Mouse (Mus musculus) intestine, embryonic 15.5 days (tissue): Measurements from ENCODE around the gene Prmt7. TPM values are rescaled to one million over a fixed set of nuclear protein-coding genes. Genes with fewer than 3 reads are reported as not detected.
A peak's percentile ranks its signal among the peaks of the same experiment; 100 is the strongest.
"Not testable (repeated sequence)": the region's sequence is repeated elsewhere in the genome, so short reads cannot be mapped to it uniquely, and the experiment has no call there.

Experiments
- ATAC-seq: fragments of 200-750 bp; cut with Nextera tagmentation; 2 replicates; pipeline ENCODE4 v1.8.0; 2017; ENCODE audit warnings: moderate TSS enrichment, moderate library complexity
- H3K27ac ChIP-seq: fragments of 300-500 bp; sonication (generic); 2 replicates; pipeline ENCODE4 v1.5.1; 2015; ENCODE audit warnings: mild to moderate bottlenecking, inconsistent platforms
- H3K27me3 ChIP-seq: fragments of 300-500 bp; sonication (generic); replicated peaks from 2 replicates; pipeline ENCODE4 v1.6.1; 2015; ENCODE audit warnings: inconsistent platforms
- H3K36me3 ChIP-seq: fragments of 300-500 bp; sonication (generic); 2 replicates; pipeline ENCODE4 v1.6.1; 2015; ENCODE audit warnings: inconsistent platforms
- H3K4me1 ChIP-seq: fragments of 300-500 bp; sonication (generic); replicated peaks from 2 replicates; pipeline ENCODE4 v1.6.1; 2015; ENCODE audit warnings: inconsistent platforms
- H3K4me2 ChIP-seq: fragments of 300-500 bp; sonication (generic); replicated peaks from 2 replicates; pipeline ENCODE4 v1.6.1; 2015; ENCODE audit warnings: mild to moderate bottlenecking, inconsistent platforms
- H3K4me3 ChIP-seq: fragments of 300-500 bp; sonication (generic); replicated peaks from 2 replicates; pipeline ENCODE4 v1.5.1; 2015; ENCODE audit warnings: inconsistent platforms
- H3K9ac ChIP-seq: fragments of 300-500 bp; sonication (generic); 2 replicates; pipeline ENCODE4 v1.6.1; 2015; ENCODE audit warnings: inconsistent platforms
- H3K9me3 ChIP-seq: fragments of 300-500 bp; sonication (generic); 2 replicates; pipeline ENCODE4 v1.6.1; 2016; ENCODE audit warnings: inconsistent platforms
- WGBS: fragments of 180-500 bp; shearing (Covaris S2); methylation state at CpG from one replicate; pipeline ENCODE4 v1.1.7; 2015; 5-methylcytosine and 5-hydroxymethylcytosine counted together
- polyA plus RNA-seq: library from polyadenylated mRNA; unstranded; fragments of >200 nt; fragmentation: Nextera tagmentation; extraction: Ambion mirVana; gene quantifications from 2 replicates; pipeline ENCODE4 v1.2.1, GENCODE M21; 2015

Gene Prmt7
- polyA plus RNA-seq, 1 experiment from 2014 or later: 47.3 TPM

GRCm38 (mm10) chr8:106186394-106186793 is 24.3 kb upstream of the Prmt7 start:
- Histone ChIP-seq H3K27ac (no peak overlapping the region), H3K4me2 (no peak overlapping the region)

DNA sequence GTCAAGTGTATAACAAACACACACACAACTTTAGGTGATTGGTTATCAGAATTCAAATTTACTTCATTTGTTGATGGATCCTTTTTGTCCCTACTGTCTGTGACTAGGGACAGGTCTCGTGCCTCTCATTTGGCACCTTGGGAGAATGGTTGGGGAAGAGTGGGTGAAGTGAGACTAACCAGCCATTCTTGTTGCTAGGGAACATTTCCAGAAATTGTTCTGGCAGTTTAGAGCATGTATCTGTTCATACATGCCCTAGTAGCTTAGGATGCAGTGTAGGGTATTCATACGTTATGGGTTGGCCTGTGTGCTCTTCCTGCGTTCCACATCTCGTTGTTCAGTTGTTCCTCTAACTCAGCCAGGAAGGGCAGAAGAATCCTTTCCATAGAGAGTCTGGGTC is 21.6 kb upstream of the Prmt7 start:
- no peaks in the 10 kb centered on the region for H3K4me1 ChIP-seq
- 96% methylated on average over 4 of the region's 4 CpGs for WGBS
- no peak overlapping the region for H3K4me2 ChIP-seq
- no peak for ATAC-seq
- no peaks in the 10 kb centered on the region for H3K27me3 ChIP-seq
- peaks cover 9% of the 10 kb centered on the region for H3K36me3 ChIP-seq
- no peak overlapping the region for H3K4me3 ChIP-seq
- no peaks in the 10 kb centered on the region for H3K9me3 ChIP-seq
- no peak overlapping the region for H3K9ac ChIP-seq
- H3K27ac ChIP-seq: no peak overlapping the region

More at GRCm38 (mm10) chr8:106186394-106186793, 24.3 kb upstream of the Prmt7 start:
- WGBS: 89% methylated on average over 3 of the region's 3 CpGs
- Histone ChIP-seq H3K9ac (no peak overlapping the region), H3K4me3 (no peak overlapping the region), H3K27me3 (no peaks in the 10 kb centered on the region), H3K4me1 (no peaks in the 10 kb centered on the region), H3K36me3 (peaks cover 2% of the 10 kb centered on the region; the same call in 1 of the 2 replicates), H3K9me3 (no peaks in the 10 kb centered on the region)
- no peak for ATAC-seq

GRCm38 (mm10) chr8:106191639-106192038 is 19.1 kb upstream of the Prmt7 start:
- Histone ChIP-seq H3K4me1 (no peaks in the 10 kb centered on the region), H3K36me3 (peaks cover 22% of the 10 kb centered on the region), H3K4me3 (no peak overlapping the region), H3K27me3 (no peaks in the 10 kb centered on the region), H3K27ac (no peak overlapping the region), H3K9ac (no peak overlapping the region), H3K4me2 (no peak overlapping the region), H3K9me3 (no peaks in the 10 kb centered on the region)
- WGBS: 59% methylated on average over 5 of the region's 5 CpGs
- ATAC-seq: peak; percentile 89

DNA sequence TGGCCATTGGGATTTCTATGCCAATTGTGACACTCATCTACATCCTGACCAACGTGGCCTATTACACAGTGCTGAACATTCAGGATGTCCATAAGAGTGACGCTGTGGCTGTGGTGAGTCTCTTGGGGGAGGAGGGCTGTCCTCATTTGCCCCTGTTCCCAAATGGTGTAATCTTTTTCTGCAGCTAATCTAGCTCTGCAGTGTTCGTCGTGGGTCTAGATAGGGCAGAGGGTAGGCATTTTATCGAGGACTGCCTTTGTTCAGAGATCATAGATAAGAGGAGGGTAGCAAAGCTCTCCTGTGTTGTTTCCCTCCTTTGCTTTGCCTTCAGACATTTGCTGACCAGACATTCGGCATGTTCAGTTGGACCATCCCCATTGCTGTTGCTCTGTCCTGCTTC is 17.6 kb upstream of the Prmt7 start:
- Histone ChIP-seq H3K27ac (no peak overlapping the region), H3K4me2 (no peak overlapping the region), H3K4me1 (no peaks in the 10 kb centered on the region), H3K27me3 (no peaks in the 10 kb centered on the region), H3K9ac (no peak overlapping the region), H3K9me3 (no peaks in the 10 kb centered on the region), H3K4me3 (no peak overlapping the region), H3K36me3 (peaks cover 23% of the 10 kb centered on the region)
- WGBS: 84% methylated on average over 6 of the region's 6 CpGs
- no peak for ATAC-seq

DNA sequence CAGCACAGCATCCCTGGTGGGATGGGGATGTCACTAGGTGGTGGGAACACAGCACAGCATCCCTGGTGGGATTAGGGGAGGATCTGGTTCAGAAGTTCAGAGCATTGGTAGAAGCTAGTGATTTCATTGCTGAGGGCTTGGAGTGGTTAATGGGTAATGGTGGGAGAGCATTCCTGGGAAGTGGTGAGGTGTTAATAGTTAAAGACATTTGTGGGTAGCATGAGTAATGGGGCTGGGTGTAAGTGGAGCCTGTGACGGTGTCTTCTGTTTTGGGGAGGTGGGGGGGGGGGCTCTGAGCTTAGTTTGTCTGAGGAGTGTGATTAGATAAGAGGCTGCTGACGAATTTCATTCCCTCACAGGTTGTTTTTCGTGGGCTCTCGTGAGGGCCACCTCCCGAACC is 16.7 kb upstream of the Prmt7 start:
- Histone ChIP-seq H3K27me3 (no peaks in the 10 kb centered on the region), H3K9ac (no peak overlapping the region), H3K4me3 (no peak overlapping the region), H3K27ac (no peak overlapping the region), H3K36me3 (peaks cover 28% of the 10 kb centered on the region), H3K9me3 (no peaks in the 10 kb centered on the region), H3K4me1 (no peaks in the 10 kb centered on the region), H3K4me2 (no peak overlapping the region)
- ATAC-seq: no peak
- WGBS: 79% methylated on average over 5 of the region's 5 CpGs

DNA sequence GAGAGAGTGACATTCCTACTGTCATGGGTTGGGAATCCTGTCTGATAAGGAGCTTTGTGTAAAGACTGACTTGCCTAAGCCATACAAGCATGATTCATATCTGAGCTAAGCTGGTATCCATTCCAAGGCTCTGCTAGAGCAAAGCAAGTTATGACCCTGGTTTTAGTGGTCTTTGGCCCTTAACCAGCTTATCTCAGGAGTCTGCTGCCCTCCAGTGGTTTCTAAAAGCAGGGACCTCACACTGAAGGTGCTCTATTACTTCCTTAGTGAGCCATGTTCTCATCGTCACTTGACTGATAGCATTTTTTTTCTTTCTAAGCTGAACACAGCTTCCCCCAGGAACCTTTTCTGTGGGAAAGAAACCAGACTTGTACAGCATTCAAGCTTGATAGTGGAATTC is 12.0 kb upstream of the Prmt7 start:
- no peak overlapping the region for H3K27ac ChIP-seq
- no peak overlapping the region for H3K4me3 ChIP-seq
- WGBS: 4% methylated on average over 1 of the region's 1 CpGs
- H3K36me3 ChIP-seq: peaks cover 34% of the 10 kb centered on the region
- H3K4me2 ChIP-seq: no peak overlapping the region
- peak; percentile 69 for ATAC-seq
- no peak overlapping the region for H3K9ac ChIP-seq
- no peaks in the 10 kb centered on the region for H3K9me3 ChIP-seq
- no peaks in the 10 kb centered on the region for H3K27me3 ChIP-seq
- H3K4me1 ChIP-seq: no peaks in the 10 kb centered on the region

GRCm38 (mm10) chr8:106199596-106199995 is 11.1 kb upstream of the Prmt7 start:
- WGBS: 72% methylated on average over 3 of the region's 3 CpGs
- not testable (repeated sequence) for ATAC-seq, H3K9me3 ChIP-seq, H3K27ac ChIP-seq, H3K4me1 ChIP-seq, H3K9ac ChIP-seq, H3K27me3 ChIP-seq, H3K4me3 ChIP-seq, H3K4me2 ChIP-seq
- peaks cover 35% of the 10 kb centered on the region for H3K36me3 ChIP-seq

GRCm38 (mm10) chr8:106210035-106210731 is 553 bp upstream of the Prmt7 start:
- Histone ChIP-seq H3K4me2 (peak overlapping the region; percentile 64), H3K4me3 (peak overlapping the region; percentile 91), H3K9me3 (no peaks in the 10 kb centered on the region), H3K36me3 (peaks cover 16% of the 10 kb centered on the region), H3K4me1 (peaks cover 5% of the 10 kb centered on the region), H3K27me3 (no peaks in the 10 kb centered on the region), H3K27ac (peak overlapping the region; percentile 95), H3K9ac (peak overlapping the region; percentile 93)
- ATAC-seq: peak; percentile 74
- under 1% methylated on average over 35 of the region's 35 CpGs for WGBS

GRCm38 (mm10) chr8:106211421-106211820 is 685 bp downstream of the Prmt7 start:
- no peaks in the 10 kb centered on the region for H3K9me3 ChIP-seq
- H3K4me2 ChIP-seq: peak overlapping the region; percentile 64
- H3K4me3 ChIP-seq: peak overlapping the region; percentile 91
- H3K27me3 ChIP-seq: no peaks in the 10 kb centered on the region
- peaks cover 5% of the 10 kb centered on the region for H3K4me1 ChIP-seq
- WGBS: 3% methylated on average over 13 of the region's 13 CpGs
- H3K36me3 ChIP-seq: peaks cover 16% of the 10 kb centered on the region
- ATAC-seq: no peak; the same call in 1 of the 2 replicates
- peak overlapping the region; percentile 93 for H3K9ac ChIP-seq
- peak overlapping the region; percentile 95 for H3K27ac ChIP-seq

GRCm38 (mm10) chr8:106213959-106214358 is 3.2 kb downstream of the Prmt7 start:
- H3K4me3 ChIP-seq: no peak overlapping the region
- no peaks in the 10 kb centered on the region for H3K9me3 ChIP-seq
- WGBS: 94% methylated on average over 3 of the region's 3 CpGs
- H3K36me3 ChIP-seq: peaks cover 13% of the 10 kb centered on the region
- H3K27ac ChIP-seq: no peak overlapping the region
- H3K4me1 ChIP-seq: peaks cover 5% of the 10 kb centered on the region
- no peak overlapping the region for H3K4me2 ChIP-seq
- H3K27me3 ChIP-seq: no peaks in the 10 kb centered on the region
- no peak overlapping the region for H3K9ac ChIP-seq
- no peak for ATAC-seq

DNA sequence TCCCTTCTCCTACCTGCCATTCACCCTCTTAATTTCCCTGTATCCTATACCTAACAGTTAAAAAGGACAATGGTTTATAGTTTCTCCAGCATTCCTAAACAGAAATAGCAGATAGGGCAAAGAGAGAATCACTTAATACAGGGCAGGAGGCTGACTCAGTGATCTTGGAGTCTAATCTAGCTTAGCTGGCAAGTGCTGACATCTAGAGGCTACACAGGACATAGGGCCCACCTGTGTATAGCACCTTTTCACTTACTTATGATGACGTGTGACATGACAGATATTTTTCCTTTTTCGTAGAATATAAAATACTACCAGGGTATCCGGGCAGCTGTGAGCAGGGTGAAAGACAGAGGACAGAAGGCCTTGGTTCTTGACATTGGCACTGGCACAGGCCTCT is 8.9 kb downstream of the Prmt7 start:
- Histone ChIP-seq H3K4me2 (no peak overlapping the region), H3K4me3 (no peak overlapping the region), H3K27me3 (no peaks in the 10 kb centered on the region), H3K9me3 (no peaks in the 10 kb centered on the region), H3K9ac (no peak overlapping the region), H3K27ac (no peak overlapping the region), H3K36me3 (0 out of 2 replicates have a peak, but pooled peaks cover 8% of the 10 kb centered on the region), H3K4me1 (no peaks in the 10 kb centered on the region)
- ATAC-seq: no peak
- 90% methylated on average over 3 of the region's 3 CpGs for WGBS

DNA sequence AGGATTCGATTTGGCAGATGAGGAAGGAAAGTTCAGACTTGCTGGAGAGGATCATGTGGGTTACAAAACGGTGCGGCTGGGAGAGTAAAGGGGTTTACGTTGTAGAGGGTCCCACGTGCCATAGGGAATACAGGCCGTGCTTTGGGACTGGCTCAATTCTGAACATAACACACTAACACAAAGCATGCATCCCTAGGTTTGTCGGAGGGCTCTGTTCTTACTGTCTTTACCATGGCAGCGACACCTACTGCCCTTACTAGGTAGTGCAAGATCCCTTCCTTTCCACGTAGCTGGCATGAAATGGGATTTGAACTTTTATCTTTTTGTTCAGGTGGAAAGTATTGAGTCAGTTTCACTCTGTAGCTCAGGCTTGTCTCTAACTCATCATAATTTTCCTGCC is 15.9 kb downstream of the Prmt7 start:
- Histone ChIP-seq H3K9me3 (no peaks in the 10 kb centered on the region), H3K27ac (no peak overlapping the region), H3K9ac (no peak overlapping the region), H3K36me3 (peaks cover 10% of the 10 kb centered on the region; the same call in 1 of the 2 replicates), H3K4me2 (no peak overlapping the region), H3K4me3 (no peak overlapping the region), H3K27me3 (no peaks in the 10 kb centered on the region), H3K4me1 (no peaks in the 10 kb centered on the region)
- 41% methylated on average over 9 of the region's 9 CpGs for WGBS
- ATAC-seq: no peak

DNA sequence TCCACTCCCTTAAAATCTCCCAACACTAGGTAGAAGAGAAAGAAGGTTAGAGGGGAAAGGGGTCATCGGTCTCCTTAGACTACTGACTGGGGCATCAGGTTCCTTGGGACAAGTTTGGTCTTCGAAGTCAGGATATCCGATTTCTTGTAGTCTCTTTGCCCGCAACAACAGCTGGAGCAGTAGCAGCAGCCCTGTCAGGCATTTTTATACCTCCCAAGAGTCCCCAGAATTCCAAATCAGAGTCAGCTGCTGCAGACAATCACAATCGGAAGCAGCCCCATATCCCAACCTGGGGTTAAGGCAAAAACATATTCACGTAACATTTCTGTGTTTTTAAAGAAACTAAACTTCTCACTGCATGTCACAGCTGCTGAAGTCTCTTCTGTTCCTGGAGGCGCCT is 20.8 kb downstream of the Prmt7 start:
- no peak overlapping the region for H3K4me3 ChIP-seq
- no peak overlapping the region for H3K4me2 ChIP-seq
- no peaks in the 10 kb centered on the region for H3K9me3 ChIP-seq
- 88% methylated on average over 7 of the region's 7 CpGs for WGBS
- no peaks in the 10 kb centered on the region for H3K4me1 ChIP-seq
- no peak for ATAC-seq
- H3K9ac ChIP-seq: no peak overlapping the region
- H3K27ac ChIP-seq: no peak overlapping the region
- H3K36me3 ChIP-seq: peaks cover 13% of the 10 kb centered on the region
- H3K27me3 ChIP-seq: no peaks in the 10 kb centered on the region
